Mouse (Mus musculus) neural tube, embryonic 13.5 days (tissue): Measurements from ENCODE around the gene Sorcs2. TPM values are rescaled to one million over a fixed set of nuclear protein-coding genes. Genes with fewer than 3 reads are reported as not detected.
A peak's percentile ranks its signal among the peaks of the same experiment; 100 is the strongest.

Source experiments
- ATAC-seq: fragments of 200-750 bp; cut with Nextera tagmentation; 2 replicates; pipeline ENCODE4 v1.8.0; 2017; ENCODE audit warnings: low read depth, mild to moderate bottlenecking, moderate TSS enrichment, moderate library complexity
- H3K27ac ChIP-seq: fragments of 300-500 bp; sonication (generic); replicated peaks from 2 replicates; pipeline ENCODE4 v1.5.1; 2015; ENCODE audit warnings: moderate library complexity, mild to moderate bottlenecking, inconsistent platforms
- H3K27me3 ChIP-seq: fragments of 300-500 bp; sonication (generic); 2 replicates; pipeline ENCODE4 v1.6.1; 2015; ENCODE audit warnings: mild to moderate bottlenecking, inconsistent platforms
- H3K36me3 ChIP-seq: fragments of 300-500 bp; sonication (generic); 2 replicates; pipeline ENCODE4 v1.6.1; 2015; ENCODE audit warnings: mild to moderate bottlenecking, inconsistent platforms
- H3K4me1 ChIP-seq: fragments of 300-500 bp; sonication (generic); replicated peaks from 2 replicates; pipeline ENCODE4 v1.6.1; 2015; ENCODE audit warnings: inconsistent platforms
- H3K4me2 ChIP-seq: fragments of 300-500 bp; sonication (generic); 2 replicates; pipeline ENCODE4 v1.6.1; 2015; ENCODE audit warnings: inconsistent platforms, mild to moderate bottlenecking, moderate library complexity
- H3K4me3 ChIP-seq: fragments of 300-500 bp; sonication (generic); 2 replicates; pipeline ENCODE4 v1.5.1; 2015; ENCODE audit warnings: mild to moderate bottlenecking, inconsistent platforms
- H3K9ac ChIP-seq: fragments of 300-500 bp; sonication (generic); 2 replicates; pipeline ENCODE4 v1.6.1; 2015; ENCODE audit warnings: moderate library complexity, mild to moderate bottlenecking, inconsistent platforms
- H3K9me3 ChIP-seq: fragments of 300-500 bp; sonication (generic); 2 replicates; pipeline ENCODE4 v1.6.1; 2016; ENCODE audit warnings: inconsistent platforms
- WGBS: fragments of 180-500 bp; shearing (Covaris S2); methylation state at CpG from one replicate; pipeline ENCODE4 v1.1.7; 2015; 5-methylcytosine and 5-hydroxymethylcytosine counted together
- polyA plus RNA-seq: library from polyadenylated mRNA; unstranded; fragments of >200 nt; fragmentation: Nextera tagmentation; extraction: Ambion mirVana; gene quantifications from 2 replicates; pipeline ENCODE4 v1.2.1, GENCODE M21; 2015

Gene Sorcs2
- polyA plus RNA-seq, 1 experiment from 2014 or later, result 11.4 TPM

GRCm38 (mm10) chr5:36317641-36318368 is 80.1 kb downstream of the Sorcs2 start:
- peaks cover 4% of the 10 kb centered on the region; the same call in 1 of the 2 replicates for H3K27me3 ChIP-seq
- H3K4me3 ChIP-seq, result no peak overlapping the region
- ATAC-seq, result no peak
- no peaks in the 10 kb centered on the region for H3K36me3 ChIP-seq
- H3K9me3 ChIP-seq, result no peaks in the 10 kb centered on the region
- peaks cover 62% of the 10 kb centered on the region for H3K4me1 ChIP-seq
- WGBS, result 37% methylated on average over 6 of the region's 6 CpGs
- no peak overlapping the region for H3K27ac ChIP-seq
- H3K4me2 ChIP-seq, result no peak overlapping the region
- H3K9ac ChIP-seq, result no peak overlapping the region

GRCm38 (mm10) chr5:36315106-36315505 is 82.8 kb downstream of the Sorcs2 start:
- no peak overlapping the region for H3K9ac ChIP-seq
- 85% methylated on average over 9 of the region's 9 CpGs for WGBS
- no peak overlapping the region for H3K4me3 ChIP-seq
- no peak for ATAC-seq
- no peak overlapping the region for H3K27ac ChIP-seq
- no peak overlapping the region for H3K4me2 ChIP-seq
- H3K9me3 ChIP-seq, result no peaks in the 10 kb centered on the region
- H3K4me1 ChIP-seq, result peaks cover 45% of the 10 kb centered on the region
- H3K36me3 ChIP-seq, result no peaks in the 10 kb centered on the region
- no peaks in the 10 kb centered on the region; the same call in 1 of the 2 replicates for H3K27me3 ChIP-seq

GRCm38 (mm10) chr5:36313353-36314079 is 84.4 kb downstream of the Sorcs2 start:
- Histone ChIP-seq H3K36me3 (no peaks in the 10 kb centered on the region), H3K4me2 (peak overlapping the region; percentile 30), H3K9me3 (no peaks in the 10 kb centered on the region), H3K4me3 (no peak overlapping the region), H3K27me3 (no peaks in the 10 kb centered on the region; the same call in 1 of the 2 replicates), H3K4me1 (peaks cover 33% of the 10 kb centered on the region), H3K27ac (peak overlapping the region; percentile 30), H3K9ac (peak overlapping the region; percentile 57; the same call in 1 of the 2 replicates)
- 27% methylated on average over 16 of the region's 16 CpGs for WGBS
- ATAC-seq, result peak; percentile 52

- WGBS, result 61% methylated on average over 6 of the region's 6 CpGs
- H3K9me3 ChIP-seq, result no peaks in the 10 kb centered on the region
- H3K9ac ChIP-seq, result no peak overlapping the region
- peaks cover 28% of the 10 kb centered on the region for H3K4me1 ChIP-seq
- H3K4me3 ChIP-seq, result no peak overlapping the region
- H3K4me2 ChIP-seq, result no peak overlapping the region
- no peaks in the 10 kb centered on the region; the same call in 1 of the 2 replicates for H3K27me3 ChIP-seq
- ATAC-seq, result no peak
- H3K36me3 ChIP-seq, result no peaks in the 10 kb centered on the region
- peak overlapping the region; percentile 30 for H3K27ac ChIP-seq
These were observed 85.0 kb downstream of the Sorcs2 start for GRCm38 (mm10) chr5:36312926-36313325.

- no peak overlapping the region for H3K4me3 ChIP-seq
- no peaks in the 10 kb centered on the region for H3K27me3 ChIP-seq
- no peak overlapping the region for H3K9ac ChIP-seq
- H3K36me3 ChIP-seq, result no peaks in the 10 kb centered on the region
- H3K9me3 ChIP-seq, result no peaks in the 10 kb centered on the region
- WGBS, result 68% methylated on average over 7 of the region's 7 CpGs
- ATAC-seq, result no peak
- no peak overlapping the region for H3K4me2 ChIP-seq
- no peak overlapping the region for H3K27ac ChIP-seq
- H3K4me1 ChIP-seq, result peaks cover 8% of the 10 kb centered on the region
These were observed 93.5 kb downstream of the Sorcs2 start for GRCm38 (mm10) chr5:36304299-36304980.

GRCm38 (mm10) chr5:36301166-36301565 is 96.8 kb downstream of the Sorcs2 start:
- no peak for ATAC-seq
- H3K27me3 ChIP-seq, result no peaks in the 10 kb centered on the region
- H3K36me3 ChIP-seq, result no peaks in the 10 kb centered on the region
- H3K4me2 ChIP-seq, result no peak overlapping the region
- 68% methylated on average over 4 of the region's 4 CpGs for WGBS
- no peak overlapping the region for H3K27ac ChIP-seq
- H3K9me3 ChIP-seq, result no peaks in the 10 kb centered on the region
- peaks cover 12% of the 10 kb centered on the region for H3K4me1 ChIP-seq
- no peak overlapping the region for H3K4me3 ChIP-seq
- no peak overlapping the region for H3K9ac ChIP-seq

GRCm38 (mm10) chr5:36298049-36298448 is 99.9 kb downstream of the Sorcs2 start:
- Histone ChIP-seq H3K9ac (no peak overlapping the region), H3K4me1 (peaks cover 12% of the 10 kb centered on the region; the same call in 1 of the 2 replicates), H3K9me3 (no peaks in the 10 kb centered on the region), H3K36me3 (no peaks in the 10 kb centered on the region), H3K27ac (no peak overlapping the region), H3K27me3 (no peaks in the 10 kb centered on the region), H3K4me3 (no peak overlapping the region), H3K4me2 (no peak overlapping the region)
- no peak for ATAC-seq
- 83% methylated on average over 4 of the region's 4 CpGs for WGBS

- 72% methylated on average over 4 of the region's 4 CpGs for WGBS
- no peak for ATAC-seq
- H3K4me1 ChIP-seq, result peaks cover 12% of the 10 kb centered on the region; the same call in 1 of the 2 replicates
- no peak overlapping the region for H3K9ac ChIP-seq
- no peaks in the 10 kb centered on the region for H3K36me3 ChIP-seq
- H3K27me3 ChIP-seq, result no peaks in the 10 kb centered on the region
- H3K27ac ChIP-seq, result no peak overlapping the region
- H3K4me3 ChIP-seq, result no peak overlapping the region
- no peaks in the 10 kb centered on the region for H3K9me3 ChIP-seq
- no peak overlapping the region for H3K4me2 ChIP-seq
These were observed 100.7 kb downstream of the Sorcs2 start for GRCm38 (mm10) chr5:36297246-36297645.

- 77% methylated on average over 11 of the region's 11 CpGs for WGBS
- no peak for ATAC-seq
- Histone ChIP-seq H3K4me2 (no peak overlapping the region), H3K27me3 (no peaks in the 10 kb centered on the region), H3K36me3 (no peaks in the 10 kb centered on the region), H3K9ac (no peak overlapping the region), H3K27ac (no peak overlapping the region), H3K9me3 (no peaks in the 10 kb centered on the region), H3K4me3 (no peak overlapping the region), H3K4me1 (0 out of 2 replicates have a peak, but pooled peaks cover 3% of the 10 kb centered on the region)
These were observed 104.6 kb downstream of the Sorcs2 start for GRCm38 (mm10) chr5:36293109-36293900.

- no peak overlapping the region for H3K27ac ChIP-seq
- no peak overlapping the region for H3K4me2 ChIP-seq
- no peak overlapping the region for H3K4me3 ChIP-seq
- ATAC-seq, result no peak
- no peaks in the 10 kb centered on the region for H3K36me3 ChIP-seq
- H3K9me3 ChIP-seq, result no peaks in the 10 kb centered on the region
- 82% methylated on average over 9 of the region's 9 CpGs for WGBS
- no peaks in the 10 kb centered on the region for H3K4me1 ChIP-seq
- no peak overlapping the region for H3K9ac ChIP-seq
- H3K27me3 ChIP-seq, result no peaks in the 10 kb centered on the region
These were observed 105.6 kb downstream of the Sorcs2 start for GRCm38 (mm10) chr5:36292321-36292720.

GRCm38 (mm10) chr5:36291191-36291590 is 106.7 kb downstream of the Sorcs2 start:
- no peaks in the 10 kb centered on the region for H3K36me3 ChIP-seq
- WGBS, result 57% methylated on average over 5 of the region's 5 CpGs
- H3K4me1 ChIP-seq, result no peaks in the 10 kb centered on the region
- no peak overlapping the region for H3K4me3 ChIP-seq
- no peak overlapping the region for H3K27ac ChIP-seq
- ATAC-seq, result no peak
- H3K4me2 ChIP-seq, result no peak overlapping the region
- no peak overlapping the region for H3K9ac ChIP-seq
- H3K27me3 ChIP-seq, result no peaks in the 10 kb centered on the region
- no peaks in the 10 kb centered on the region for H3K9me3 ChIP-seq
